Mouse (Mus musculus): ENCODE data around the gene Mettl7a1. TPM values are rescaled to one million over a fixed set of nuclear protein-coding genes. Genes with fewer than 3 reads are reported as not detected.
"Not testable (repeated sequence)": the region's sequence is repeated elsewhere in the genome, so short reads cannot be mapped to it uniquely, and the experiment has no call there.

Gene Mettl7a1
- polyA plus RNA-seq, 1 experiment from 2014 or later = 4.6 TPM

GRCm38 (mm10) chr15:100273791-100274308 lies 30.1 kb upstream of the Mettl7a1 start:
- not testable (repeated sequence) for H3K4me3 ChIP-seq (replicated peaks); H3K27me3 ChIP-seq (replicated peaks); H3K9ac ChIP-seq; H3K4me2 ChIP-seq (replicated peaks); ATAC-seq; H3K27ac ChIP-seq; H3K4me1 ChIP-seq (replicated peaks); H3K36me3 ChIP-seq; H3K9me3 ChIP-seq
- WGBS = 94% methylated on average over 4 of the region's 4 CpGs

- no peaks in the 10 kb centered on the region for H3K4me1 ChIP-seq (replicated peaks)
- no peaks in the 10 kb centered on the region for H3K36me3 ChIP-seq
- no peak overlapping the region for H3K4me3 ChIP-seq (replicated peaks)
- no peak overlapping the region for H3K4me2 ChIP-seq (replicated peaks)
- no peak overlapping the region for H3K9ac ChIP-seq
- H3K9me3 ChIP-seq = no peaks in the 10 kb centered on the region
- H3K27me3 ChIP-seq (replicated peaks) = no peaks in the 10 kb centered on the region
- no peak overlapping the region for H3K27ac ChIP-seq
- 88% methylated on average over 7 of the region's 7 CpGs for WGBS
- no peak for ATAC-seq
Observed at GRCm38 (mm10) chr15:100274790-100275559, 29.0 kb upstream of the Mettl7a1 start.

- Histone ChIP-seq H3K4me3 (replicated peaks) (no peak overlapping the region), H3K9me3 (no peaks in the 10 kb centered on the region), H3K27me3 (replicated peaks) (no peaks in the 10 kb centered on the region), H3K4me2 (replicated peaks) (no peak overlapping the region), H3K9ac (no peak overlapping the region), H3K36me3 (no peaks in the 10 kb centered on the region), H3K27ac (no peak overlapping the region), H3K4me1 (replicated peaks) (no peaks in the 10 kb centered on the region)
- ATAC-seq = no peak
- WGBS = 95% methylated on average over 4 of the region's 4 CpGs
Observed at GRCm38 (mm10) chr15:100276403-100276802, 27.5 kb upstream of the Mettl7a1 start.

GRCm38 (mm10) chr15:100277586-100277985 lies 26.4 kb upstream of the Mettl7a1 start:
- WGBS = 82% methylated on average over 3 of the region's 3 CpGs

GRCm38 (mm10) chr15:100280626-100281025 lies 23.3 kb upstream of the Mettl7a1 start, which contains the start of gene Tmprss12:
Gene Tmprss12 (plus strand): TSS chr15:100280837.
- H3K27me3 ChIP-seq (replicated peaks) = no peaks in the 10 kb centered on the region

More at GRCm38 (mm10) chr15:100277586-100277985, 26.4 kb upstream of the Mettl7a1 start:
- Histone ChIP-seq H3K4me3 (replicated peaks) (no peak overlapping the region), H3K27me3 (replicated peaks) (no peaks in the 10 kb centered on the region), H3K4me1 (replicated peaks) (no peaks in the 10 kb centered on the region), H3K9me3 (no peaks in the 10 kb centered on the region), H3K4me2 (replicated peaks) (no peak overlapping the region), H3K27ac (no peak overlapping the region), H3K9ac (no peak overlapping the region), H3K36me3 (no peaks in the 10 kb centered on the region)
- no peak for ATAC-seq

GRCm38 (mm10) chr15:100288980-100289379 lies 15.0 kb upstream of the Mettl7a1 start:
- ATAC-seq = no peak
- 79% methylated on average over 6 of the region's 6 CpGs for WGBS

More at GRCm38 (mm10) chr15:100280626-100281025, 23.3 kb upstream of the Mettl7a1 start, which contains the start of gene Tmprss12:
- Histone ChIP-seq H3K4me2 (replicated peaks) (no peak within 1 kb of the TSS), H3K4me3 (replicated peaks) (no peak within 1 kb of the TSS), H3K9me3 (no peaks in the 10 kb centered on the region), H3K27ac (no peak within 1 kb of the TSS), H3K9ac (no peak within 1 kb of the TSS), H3K4me1 (replicated peaks) (no peaks in the 10 kb centered on the region), H3K36me3 (no peaks in the 10 kb centered on the region)
- no peak for ATAC-seq
- WGBS = 92% methylated on average over 20 of the region's 20 CpGs

GRCm38 (mm10) chr15:100290858-100291257 lies 13.1 kb upstream of the Mettl7a1 start:
- Histone ChIP-seq H3K9ac (no peak overlapping the region), H3K36me3 (no peaks in the 10 kb centered on the region), H3K4me2 (replicated peaks) (no peak overlapping the region), H3K4me3 (replicated peaks) (no peak overlapping the region), H3K27ac (no peak overlapping the region), H3K27me3 (replicated peaks) (no peaks in the 10 kb centered on the region), H3K4me1 (replicated peaks) (no peaks in the 10 kb centered on the region), H3K9me3 (no peaks in the 10 kb centered on the region)
- 73% methylated on average over 5 of the region's 5 CpGs for WGBS
- ATAC-seq = no peak

More at GRCm38 (mm10) chr15:100288980-100289379, 15.0 kb upstream of the Mettl7a1 start:
- Histone ChIP-seq H3K4me3 (replicated peaks) (no peak overlapping the region), H3K9ac (no peak overlapping the region), H3K4me1 (replicated peaks) (no peaks in the 10 kb centered on the region), H3K9me3 (no peaks in the 10 kb centered on the region), H3K27ac (no peak overlapping the region), H3K27me3 (replicated peaks) (no peaks in the 10 kb centered on the region), H3K4me2 (replicated peaks) (no peak overlapping the region), H3K36me3 (no peaks in the 10 kb centered on the region)

- H3K4me3 ChIP-seq (replicated peaks) = no peak overlapping the region
- 47% methylated on average over 7 of the region's 7 CpGs for WGBS
- H3K27ac ChIP-seq = no peak overlapping the region
- no peak overlapping the region for H3K4me2 ChIP-seq (replicated peaks)
- no peak overlapping the region for H3K9ac ChIP-seq
- H3K27me3 ChIP-seq (replicated peaks) = no peaks in the 10 kb centered on the region
- no peaks in the 10 kb centered on the region for H3K36me3 ChIP-seq
- ATAC-seq = no peak
- H3K4me1 ChIP-seq (replicated peaks) = no peaks in the 10 kb centered on the region
- no peaks in the 10 kb centered on the region for H3K9me3 ChIP-seq
Observed at GRCm38 (mm10) chr15:100292326-100292725, 11.6 kb upstream of the Mettl7a1 start.

- Histone ChIP-seq H3K4me1 (replicated peaks) (no peaks in the 10 kb centered on the region), H3K27ac (no peak overlapping the region), H3K27me3 (replicated peaks) (no peaks in the 10 kb centered on the region), H3K36me3 (no peaks in the 10 kb centered on the region), H3K9ac (no peak overlapping the region), H3K4me3 (replicated peaks) (no peak overlapping the region), H3K4me2 (replicated peaks) (no peak overlapping the region), H3K9me3 (no peaks in the 10 kb centered on the region)
- no peak for ATAC-seq
- WGBS = 88% methylated on average over 5 of the region's 5 CpGs
Observed at GRCm38 (mm10) chr15:100297856-100298255, 6.1 kb upstream of the Mettl7a1 start.

GRCm38 (mm10) chr15:100300499-100300898 lies 3.4 kb upstream of the Mettl7a1 start:
- no peak overlapping the region for H3K4me2 ChIP-seq (replicated peaks)
- no peak overlapping the region for H3K9ac ChIP-seq
- H3K27ac ChIP-seq = no peak overlapping the region
- no peak for ATAC-seq
- H3K4me1 ChIP-seq (replicated peaks) = 0 out of 2 replicates have a peak, but pooled peaks cover 2% of the 10 kb centered on the region
- H3K4me3 ChIP-seq (replicated peaks) = no peak overlapping the region
- no peaks in the 10 kb centered on the region for H3K27me3 ChIP-seq (replicated peaks)
- 74% methylated on average over 6 of the region's 6 CpGs for WGBS
- H3K9me3 ChIP-seq = no peaks in the 10 kb centered on the region
- H3K36me3 ChIP-seq = no peaks in the 10 kb centered on the region

- Histone ChIP-seq H3K27me3 (replicated peaks) (no peaks in the 10 kb centered on the region), H3K27ac (no peak overlapping the region), H3K4me3 (replicated peaks) (no peak overlapping the region), H3K4me1 (replicated peaks) (0 out of 2 replicates have a peak, but pooled peaks cover 2% of the 10 kb centered on the region), H3K4me2 (replicated peaks) (no peak overlapping the region), H3K36me3 (no peaks in the 10 kb centered on the region), H3K9ac (no peak overlapping the region), H3K9me3 (no peaks in the 10 kb centered on the region)
- 86% methylated on average over 15 of the region's 15 CpGs for WGBS
- no peak for ATAC-seq
Observed at GRCm38 (mm10) chr15:100301556-100301955, 2.4 kb upstream of the Mettl7a1 start.

GRCm38 (mm10) chr15:100303428-100304018 lies 417 bp upstream of the Mettl7a1 start:
- no peaks in the 10 kb centered on the region for H3K27me3 ChIP-seq (replicated peaks)
- H3K27ac ChIP-seq = 0 out of 2 replicates have a peak overlapping the region, but pooled peaks have one; percentile 92
- peak overlapping the region; percentile 84 for H3K4me2 ChIP-seq (replicated peaks)
- no peaks in the 10 kb centered on the region for H3K36me3 ChIP-seq
- 0 out of 2 replicates have a peak overlapping the region, but pooled peaks have one; percentile 49 for H3K4me3 ChIP-seq (replicated peaks)
- WGBS = 51% methylated on average over 8 of the region's 8 CpGs
- 0 out of 2 replicates have a peak, but pooled peaks cover 2% of the 10 kb centered on the region for H3K4me1 ChIP-seq (replicated peaks)
- no peak for ATAC-seq
- H3K9me3 ChIP-seq = no peaks in the 10 kb centered on the region
- H3K9ac ChIP-seq = no peak overlapping the region
